Mouse (Mus musculus) hindbrain, embryonic 12.5 days (tissue): ENCODE measurements around the gene Lca5. TPM values are rescaled to one million over a fixed set of nuclear protein-coding genes. Genes with fewer than 3 reads are reported as not detected.
A peak's percentile ranks its signal among the peaks of the same experiment; 100 is the strongest.

ENCODE experiments used
- ATAC-seq: fragments of 200-750 bp; cut with Nextera tagmentation; 2 replicates; pipeline ENCODE4 v1.8.0; 2017; ENCODE audit warnings: moderate TSS enrichment; ENCODE audit not compliant: low FRiP score
- H3K27ac ChIP-seq: fragments of 300-500 bp; sonication (generic); 2 replicates; pipeline ENCODE4 v1.5.1; 2016; ENCODE audit warnings: mild to moderate bottlenecking
- H3K27me3 ChIP-seq: fragments of 300-500 bp; sonication (generic); 2 replicates; pipeline ENCODE4 v1.6.1; 2016; ENCODE audit warnings: mild to moderate bottlenecking
- H3K36me3 ChIP-seq: fragments of 300-500 bp; sonication (generic); 2 replicates; pipeline ENCODE4 v1.6.1; 2016; ENCODE audit warnings: mild to moderate bottlenecking
- H3K4me1 ChIP-seq: fragments of 300-500 bp; sonication (generic); 2 replicates; pipeline ENCODE4 v1.6.1; 2016
- H3K4me2 ChIP-seq: fragments of 300-500 bp; sonication (generic); replicated peaks from 2 replicates; pipeline ENCODE4 v1.6.1; 2016; ENCODE audit warnings: mild to moderate bottlenecking
- H3K4me3 ChIP-seq: fragments of 300-500 bp; sonication (generic); 2 replicates; pipeline ENCODE4 v1.5.1; 2016; ENCODE audit warnings: mild to moderate bottlenecking
- H3K9ac ChIP-seq: fragments of 300-500 bp; sonication (generic); 2 replicates; pipeline ENCODE4 v1.6.1; 2016; ENCODE audit warnings: mild to moderate bottlenecking, moderate library complexity
- H3K9me3 ChIP-seq: fragments of 300-500 bp; sonication (generic); replicated peaks from 2 replicates; pipeline ENCODE4 v1.6.1; 2016; ENCODE audit warnings: mild to moderate bottlenecking
- WGBS: fragments of 180-500 bp; shearing (Covaris S2); methylation state at CpG from one replicate; pipeline ENCODE4 v1.1.7; 2016; 5-methylcytosine and 5-hydroxymethylcytosine counted together
- polyA plus RNA-seq: library from polyadenylated mRNA; unstranded; fragments of >200 nt; fragmentation: Nextera tagmentation; extraction: Ambion mirVana; gene quantifications from 2 replicates; pipeline ENCODE4 v1.2.1, GENCODE M21; 2016

Lca5 gene
- polyA plus RNA-seq, 1 experiment from 2014 or later = 23.7 TPM

DNA sequence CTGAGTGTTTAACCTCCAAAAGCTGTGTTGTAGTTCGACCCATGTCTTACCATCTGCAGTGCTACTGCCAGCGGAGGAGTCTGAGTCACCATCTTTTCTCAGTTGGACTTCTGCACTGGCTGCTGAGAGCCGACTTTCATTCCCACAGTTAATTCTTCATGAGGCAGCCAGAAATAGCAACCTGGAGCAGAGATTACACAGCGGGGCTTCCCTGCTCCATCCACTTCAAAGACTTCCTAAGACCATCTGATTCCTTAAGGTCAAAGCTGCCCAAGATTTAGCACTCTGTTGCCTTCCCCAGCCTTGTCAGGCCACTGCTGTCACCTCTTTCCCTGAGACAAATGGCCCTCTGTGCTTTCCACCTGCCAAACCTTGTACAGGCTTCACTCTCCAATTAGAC, 6.4 kb downstream of the Lca5 start:
- H3K4me3 ChIP-seq = no peak overlapping the region
- H3K4me1 ChIP-seq = peaks cover 9% of the 10 kb centered on the region; the same call in 1 of the 2 replicates
- no peak for ATAC-seq
- no peaks in the 10 kb centered on the region for H3K9me3 ChIP-seq
- H3K4me2 ChIP-seq = no peak overlapping the region
- no peaks in the 10 kb centered on the region for H3K27me3 ChIP-seq
- no peak overlapping the region for H3K27ac ChIP-seq
- WGBS = 53% methylated on average over 4 of the region's 4 CpGs
- no peak overlapping the region for H3K9ac ChIP-seq
- H3K36me3 ChIP-seq = no peaks in the 10 kb centered on the region

GRCm38 (mm10) chr9:83433661-83434060, 7.3 kb downstream of the Lca5 start:
- Histone ChIP-seq H3K4me3 (no peak overlapping the region), H3K9me3 (no peaks in the 10 kb centered on the region), H3K36me3 (no peaks in the 10 kb centered on the region), H3K9ac (no peak overlapping the region), H3K27me3 (no peaks in the 10 kb centered on the region), H3K4me1 (peaks cover 9% of the 10 kb centered on the region; the same call in 1 of the 2 replicates), H3K27ac (no peak overlapping the region), H3K4me2 (no peak overlapping the region)
- ATAC-seq = no peak
- 64% methylated on average over 7 of the region's 7 CpGs for WGBS

DNA sequence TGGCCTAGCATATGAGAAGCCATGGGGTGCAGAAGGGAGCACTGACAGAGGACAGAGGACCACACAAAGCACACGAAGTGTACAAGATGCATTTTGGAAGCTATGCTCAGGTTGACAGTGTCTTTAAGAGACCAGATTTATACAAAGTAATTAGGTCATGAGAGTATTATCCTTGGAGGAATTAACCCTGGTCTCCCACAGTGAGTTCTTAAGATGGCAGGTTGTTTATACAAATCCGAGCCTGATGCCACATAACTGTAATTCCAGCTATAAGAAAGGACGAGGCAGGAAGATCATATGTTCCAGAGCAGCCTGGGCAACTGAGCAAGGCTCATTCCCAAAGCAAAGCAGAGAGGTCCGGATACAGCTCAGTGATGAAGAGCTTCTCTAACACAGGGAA, 13.0 kb downstream of the Lca5 start:
- H3K4me2 ChIP-seq = no peak overlapping the region
- no peak overlapping the region for H3K4me3 ChIP-seq
- no peak for ATAC-seq
- H3K9ac ChIP-seq = no peak overlapping the region
- H3K9me3 ChIP-seq = no peaks in the 10 kb centered on the region
- no peaks in the 10 kb centered on the region for H3K4me1 ChIP-seq
- peaks cover 23% of the 10 kb centered on the region for H3K36me3 ChIP-seq
- H3K27me3 ChIP-seq = no peaks in the 10 kb centered on the region
- no peak overlapping the region for H3K27ac ChIP-seq
- 90% methylated on average over 4 of the region's 4 CpGs for WGBS

DNA sequence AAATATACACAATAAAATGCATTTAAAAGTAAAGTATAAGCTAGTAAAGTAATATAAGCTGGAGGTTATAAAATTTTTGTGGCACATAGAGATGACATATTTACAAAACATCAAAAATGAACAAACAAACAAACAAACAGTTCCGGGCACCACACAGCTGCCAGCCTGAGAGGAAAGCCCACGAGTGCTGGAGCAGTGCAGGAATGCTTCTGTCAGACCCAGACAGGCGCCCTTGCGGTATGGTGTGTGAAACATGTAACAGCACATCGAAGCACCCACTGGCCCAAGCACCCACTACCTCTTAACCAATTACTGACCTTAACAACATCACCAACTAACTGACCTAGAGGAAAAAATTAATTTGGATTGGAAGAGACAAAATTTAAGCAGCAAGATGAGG, 22.0 kb downstream of the Lca5 start:
- WGBS = over 99% methylated on average over 5 of the region's 5 CpGs
- H3K36me3 ChIP-seq = peaks cover 37% of the 10 kb centered on the region

GRCm38 (mm10) chr9:83413046-83413445, 27.9 kb downstream of the Lca5 start:
- H3K9ac ChIP-seq = no peak overlapping the region
- no peaks in the 10 kb centered on the region for H3K4me1 ChIP-seq
- H3K4me3 ChIP-seq = no peak overlapping the region
- no peak overlapping the region for H3K4me2 ChIP-seq
- 80% methylated on average over 10 of the region's 10 CpGs for WGBS
- no peak overlapping the region for H3K27ac ChIP-seq
- no peaks in the 10 kb centered on the region for H3K27me3 ChIP-seq
- peaks cover 6% of the 10 kb centered on the region for H3K9me3 ChIP-seq
- peaks cover 21% of the 10 kb centered on the region for H3K36me3 ChIP-seq
- ATAC-seq = no peak

More for the DNA sequence above, 22.0 kb downstream of the Lca5 start:
- H3K9me3 ChIP-seq = peaks cover 6% of the 10 kb centered on the region
- H3K27ac ChIP-seq = no peak overlapping the region
- H3K27me3 ChIP-seq = no peaks in the 10 kb centered on the region
- H3K9ac ChIP-seq = no peak overlapping the region
- H3K4me1 ChIP-seq = no peaks in the 10 kb centered on the region
- no peak overlapping the region for H3K4me2 ChIP-seq
- no peak overlapping the region for H3K4me3 ChIP-seq
- no peak for ATAC-seq

- ATAC-seq = no peak
- 83% methylated on average over 7 of the region's 7 CpGs for WGBS
- Histone ChIP-seq H3K4me2 (no peak overlapping the region), H3K9ac (no peak overlapping the region), H3K27ac (no peak overlapping the region), H3K4me3 (no peak overlapping the region), H3K27me3 (no peaks in the 10 kb centered on the region), H3K9me3 (no peaks in the 10 kb centered on the region), H3K36me3 (0 out of 2 replicates have a peak, but pooled peaks cover 6% of the 10 kb centered on the region), H3K4me1 (0 out of 2 replicates have a peak, but pooled peaks cover 2% of the 10 kb centered on the region)
Measured at GRCm38 (mm10) chr9:83405150-83405549, 35.8 kb downstream of the Lca5 start.

DNA sequence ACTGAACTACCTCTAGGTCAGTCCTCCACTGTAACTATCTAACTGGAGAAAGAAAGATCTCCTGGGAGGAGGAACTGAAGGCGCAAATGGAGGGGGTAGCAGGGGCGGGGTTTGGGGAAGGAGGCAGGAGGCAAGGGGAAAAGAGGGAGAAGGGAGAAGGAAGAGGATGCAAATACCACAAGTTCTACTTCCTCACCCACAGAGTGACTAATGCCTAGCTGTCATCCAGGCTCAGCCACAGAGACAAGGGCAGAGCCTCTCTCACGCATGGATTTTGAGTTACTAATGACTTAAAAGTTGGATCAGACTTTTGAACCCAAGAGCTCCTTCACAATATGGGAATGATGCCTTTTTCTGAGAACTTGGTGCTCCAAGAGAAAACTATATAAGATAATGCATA, 40.1 kb downstream of the Lca5 start:
- 56% methylated on average over 3 of the region's 3 CpGs for WGBS
- Histone ChIP-seq H3K9me3 (no peaks in the 10 kb centered on the region), H3K27me3 (no peaks in the 10 kb centered on the region), H3K4me3 (no peak overlapping the region), H3K27ac (no peak overlapping the region), H3K36me3 (peaks cover 14% of the 10 kb centered on the region), H3K4me2 (no peak overlapping the region), H3K4me1 (0 out of 2 replicates have a peak, but pooled peaks cover 2% of the 10 kb centered on the region), H3K9ac (no peak overlapping the region)
- ATAC-seq = no peak

DNA sequence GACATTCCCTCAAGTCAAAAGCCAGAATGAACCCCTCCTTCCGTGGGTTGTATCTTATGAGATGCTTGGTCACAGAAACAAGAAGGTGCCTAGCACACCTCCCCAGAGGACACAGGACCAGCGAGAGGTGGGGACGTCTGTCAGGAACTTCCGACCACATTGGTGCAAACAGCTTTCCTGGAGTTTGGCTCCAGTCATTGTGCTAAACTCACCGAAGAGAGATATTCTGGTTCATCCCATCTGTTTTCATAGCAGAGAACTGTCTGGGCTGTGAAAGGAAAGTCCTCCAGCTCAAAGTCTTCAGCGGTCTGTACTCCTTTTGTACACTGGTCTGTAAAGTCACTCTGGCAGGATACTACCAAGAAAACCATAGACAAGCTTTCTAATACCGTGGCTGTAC, 41.5 kb downstream of the Lca5 start:
- H3K9ac ChIP-seq = no peak overlapping the region
- no peak for ATAC-seq

DNA sequence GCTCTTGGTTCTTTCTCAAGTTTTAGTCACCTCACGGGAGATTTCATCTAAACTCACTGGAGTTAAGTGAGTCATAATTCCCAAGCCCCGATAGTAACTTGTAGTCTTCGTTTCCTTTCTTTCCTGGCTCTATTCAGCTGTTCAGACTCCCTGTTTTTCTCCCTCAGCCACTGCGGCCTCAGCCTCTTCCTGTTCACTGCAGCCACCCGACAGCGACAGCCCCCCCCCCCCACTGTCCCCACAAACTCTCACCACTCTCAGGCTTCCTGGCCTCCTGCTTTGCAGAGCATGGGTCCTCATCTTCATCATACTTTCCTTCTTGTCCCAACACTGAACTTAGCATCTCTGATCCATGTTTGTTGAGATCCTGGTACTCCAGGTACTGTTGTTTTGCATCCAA, 42.7 kb downstream of the Lca5 start:
- Histone ChIP-seq H3K27ac (no peak overlapping the region), H3K9me3 (no peaks in the 10 kb centered on the region), H3K9ac (no peak overlapping the region), H3K36me3 (peaks cover 27% of the 10 kb centered on the region), H3K27me3 (no peaks in the 10 kb centered on the region), H3K4me3 (no peak overlapping the region), H3K4me1 (0 out of 2 replicates have a peak, but pooled peaks cover 2% of the 10 kb centered on the region), H3K4me2 (no peak overlapping the region)
- no peak for ATAC-seq
- WGBS = 80% methylated on average over 6 of the region's 6 CpGs

More for the DNA sequence above, 41.5 kb downstream of the Lca5 start:
- H3K4me2 ChIP-seq = no peak overlapping the region
- H3K4me3 ChIP-seq = no peak overlapping the region
- 0 out of 2 replicates have a peak, but pooled peaks cover 2% of the 10 kb centered on the region for H3K4me1 ChIP-seq
- no peaks in the 10 kb centered on the region for H3K27me3 ChIP-seq
- no peaks in the 10 kb centered on the region for H3K9me3 ChIP-seq
- H3K36me3 ChIP-seq = peaks cover 23% of the 10 kb centered on the region
- 92% methylated on average over 7 of the region's 7 CpGs for WGBS
- no peak overlapping the region for H3K27ac ChIP-seq

GRCm38 (mm10) chr9:83395456-83395855, 45.5 kb downstream of the Lca5 start:
- H3K4me2 ChIP-seq = no peak overlapping the region
- no peak for ATAC-seq
- WGBS = 93% methylated on average over 15 of the region's 15 CpGs
- peaks cover 21% of the 10 kb centered on the region for H3K36me3 ChIP-seq
- no peak overlapping the region for H3K27ac ChIP-seq
- no peak overlapping the region for H3K9ac ChIP-seq
- no peaks in the 10 kb centered on the region for H3K4me1 ChIP-seq
- H3K9me3 ChIP-seq = no peaks in the 10 kb centered on the region
- H3K27me3 ChIP-seq = no peaks in the 10 kb centered on the region
- H3K4me3 ChIP-seq = no peak overlapping the region

GRCm38 (mm10) chr9:83391996-83392395, 48.9 kb downstream of the Lca5 start:
- ATAC-seq = no peak
- Histone ChIP-seq H3K27ac (no peak overlapping the region), H3K4me2 (no peak overlapping the region), H3K4me3 (no peak overlapping the region), H3K4me1 (no peaks in the 10 kb centered on the region), H3K9ac (no peak overlapping the region), H3K9me3 (no peaks in the 10 kb centered on the region), H3K36me3 (peaks cover 13% of the 10 kb centered on the region; the same call in 1 of the 2 replicates), H3K27me3 (no peaks in the 10 kb centered on the region)
- 84% methylated on average over 11 of the region's 11 CpGs for WGBS

GRCm38 (mm10) chr9:83389570-83389969, 51.4 kb downstream of the Lca5 start:
- no peak overlapping the region for H3K27ac ChIP-seq
- H3K27me3 ChIP-seq = no peaks in the 10 kb centered on the region
- H3K9ac ChIP-seq = no peak overlapping the region
- H3K4me1 ChIP-seq = no peaks in the 10 kb centered on the region
- 79% methylated on average over 9 of the region's 9 CpGs for WGBS
- no peak overlapping the region for H3K4me2 ChIP-seq
- peaks cover 5% of the 10 kb centered on the region; the same call in 1 of the 2 replicates for H3K36me3 ChIP-seq
- ATAC-seq = no peak
- no peak overlapping the region for H3K4me3 ChIP-seq
- H3K9me3 ChIP-seq = no peaks in the 10 kb centered on the region

DNA sequence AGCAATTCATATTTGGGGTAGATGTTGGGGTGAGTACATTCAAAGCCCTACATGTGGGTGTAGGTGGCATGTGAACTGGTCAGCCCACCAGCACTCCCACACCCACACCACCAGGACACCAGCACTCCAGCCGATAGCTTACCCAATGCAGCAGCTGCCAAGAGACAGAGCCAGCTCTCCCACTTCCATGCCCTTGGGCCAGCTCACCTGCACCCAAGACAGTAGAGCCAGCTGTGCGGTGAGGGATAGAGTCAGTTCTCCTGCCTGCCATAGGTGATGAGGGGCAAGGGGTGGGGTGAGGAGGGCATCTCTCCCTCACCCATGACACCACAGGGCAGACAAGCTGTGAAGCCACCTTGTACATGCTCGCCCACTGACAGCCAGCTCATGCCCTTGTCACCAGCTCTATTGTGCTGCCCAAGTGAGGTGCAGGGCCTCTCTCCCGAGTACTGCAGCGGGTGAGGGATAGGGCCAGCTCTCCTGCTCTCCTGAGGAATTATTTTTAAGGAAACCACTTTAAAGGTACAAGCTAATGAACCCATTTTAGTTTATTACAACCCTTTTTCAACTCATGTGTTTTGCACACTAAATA, 54.6 kb downstream of the Lca5 start:
- no peaks in the 10 kb centered on the region for H3K9me3 ChIP-seq
- peak; percentile 40; the same call in 1 of the 2 replicates for ATAC-seq
- no peak overlapping the region for H3K4me2 ChIP-seq
- WGBS = 72% methylated on average over 5 of the region's 5 CpGs
- no peak overlapping the region for H3K4me3 ChIP-seq
- H3K27me3 ChIP-seq = no peaks in the 10 kb centered on the region
- H3K27ac ChIP-seq = 0 out of 2 replicates have a peak overlapping the region, but pooled peaks have one; percentile 12
- no peaks in the 10 kb centered on the region for H3K36me3 ChIP-seq
- no peak overlapping the region for H3K9ac ChIP-seq
- H3K4me1 ChIP-seq = no peaks in the 10 kb centered on the region
